Mouse (Mus musculus): Measurements from ENCODE around the gene Jarid2. TPM values are rescaled to one million over a fixed set of nuclear protein-coding genes. Genes with fewer than 3 reads are reported as not detected.

The Jarid2 gene
- polyA plus RNA-seq, 1 experiment from 2014 or later: 27.0 TPM

DNA sequence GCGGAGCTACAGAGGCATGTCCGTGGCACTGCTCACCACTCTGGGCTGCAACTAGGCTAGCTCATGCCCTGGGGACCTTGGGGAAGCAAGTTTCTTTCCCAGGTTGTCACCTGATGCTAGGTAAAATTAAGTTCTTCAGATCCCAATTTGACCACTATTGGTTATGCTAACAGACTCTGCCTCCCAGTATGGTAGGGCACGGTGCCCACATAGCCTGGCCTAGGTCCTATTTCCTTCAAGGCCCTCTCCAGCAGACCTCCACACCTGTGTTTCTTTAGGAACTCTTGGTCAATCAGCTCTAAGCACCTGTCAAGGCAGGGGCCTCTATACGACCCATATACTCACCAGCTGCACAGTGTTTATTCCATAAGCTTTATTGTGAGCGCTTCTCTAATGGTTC, 192.4 kb downstream of the Jarid2 start:
- H3K36me3 ChIP-seq: peaks cover 70% of the 10 kb centered on the region
- 86% methylated on average over 5 of the region's 5 CpGs for WGBS

DNA sequence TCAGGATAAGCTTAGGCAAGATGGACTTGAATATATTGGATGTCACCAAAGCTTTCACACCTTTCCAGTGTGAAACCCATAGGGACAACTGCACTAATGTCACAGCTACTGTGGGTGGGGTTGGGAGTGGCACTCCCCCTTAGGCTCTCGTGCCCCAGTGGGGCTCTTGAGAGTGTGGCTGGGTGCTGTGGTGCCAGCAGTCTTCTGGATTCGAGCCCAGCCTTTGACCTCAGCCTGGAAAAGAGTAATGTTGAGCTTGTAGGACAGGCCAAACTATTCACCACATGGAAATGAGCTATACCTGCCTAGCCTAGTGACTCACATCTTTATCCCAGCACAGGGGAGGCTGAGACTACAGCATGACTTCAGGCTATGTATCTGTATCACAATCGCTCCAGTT, 194.8 kb downstream of the Jarid2 start:
- Histone ChIP-seq H3K4me2 (replicated peaks) (no peak overlapping the region), H3K4me1 (no peaks in the 10 kb centered on the region), H3K27me3 (no peaks in the 10 kb centered on the region), H3K36me3 (peaks cover 50% of the 10 kb centered on the region), H3K4me3 (replicated peaks) (no peak overlapping the region), H3K9ac (no peak overlapping the region), H3K27ac (replicated peaks) (no peak overlapping the region), H3K9me3 (replicated peaks) (no peaks in the 10 kb centered on the region)
- WGBS: 91% methylated on average over 3 of the region's 3 CpGs
- no peak for ATAC-seq (ENCODE audit: insufficient number of reproducible peaks, low FRiP score, low TSS enrichment, low read depth)

More for the DNA sequence above, 192.4 kb downstream of the Jarid2 start:
- Histone ChIP-seq H3K4me2 (replicated peaks) (no peak overlapping the region), H3K9ac (no peak overlapping the region), H3K9me3 (replicated peaks) (no peaks in the 10 kb centered on the region), H3K27me3 (no peaks in the 10 kb centered on the region), H3K27ac (replicated peaks) (no peak overlapping the region), H3K4me1 (no peaks in the 10 kb centered on the region), H3K4me3 (replicated peaks) (no peak overlapping the region)
- no peak for ATAC-seq (ENCODE audit: insufficient number of reproducible peaks, low FRiP score, low TSS enrichment, low read depth)

DNA sequence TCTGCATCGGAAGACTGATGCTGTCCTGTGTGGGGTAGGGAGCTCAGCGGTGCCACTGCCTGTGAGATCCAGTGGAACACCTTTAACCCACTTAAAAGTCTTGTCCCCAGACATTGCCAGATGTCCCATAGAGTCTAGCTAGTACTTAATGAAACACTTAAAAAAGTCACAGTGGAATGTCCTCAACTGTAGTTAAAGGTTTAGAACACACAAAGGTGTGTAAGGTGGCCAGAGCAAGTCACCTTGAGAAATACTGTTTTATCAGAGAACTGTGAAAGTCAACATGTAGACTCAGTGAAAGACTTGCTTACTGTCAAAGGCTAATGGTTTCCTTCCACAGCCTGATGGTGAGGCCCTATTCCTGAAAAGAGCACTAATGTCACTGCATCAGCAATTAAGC, 195.9 kb downstream of the Jarid2 start:
- no peak overlapping the region for H3K4me3 ChIP-seq (replicated peaks)
- H3K36me3 ChIP-seq: peaks cover 48% of the 10 kb centered on the region
- H3K4me2 ChIP-seq (replicated peaks): no peak overlapping the region
- ATAC-seq (ENCODE audit: insufficient number of reproducible peaks, low FRiP score, low TSS enrichment, low read depth): no peak
- no peak overlapping the region for H3K9ac ChIP-seq
- no peaks in the 10 kb centered on the region for H3K9me3 ChIP-seq (replicated peaks)
- H3K4me1 ChIP-seq: no peaks in the 10 kb centered on the region
- no peaks in the 10 kb centered on the region for H3K27me3 ChIP-seq
- no peak overlapping the region for H3K27ac ChIP-seq (replicated peaks)
- 92% methylated on average over 2 of the region's 2 CpGs for WGBS

DNA sequence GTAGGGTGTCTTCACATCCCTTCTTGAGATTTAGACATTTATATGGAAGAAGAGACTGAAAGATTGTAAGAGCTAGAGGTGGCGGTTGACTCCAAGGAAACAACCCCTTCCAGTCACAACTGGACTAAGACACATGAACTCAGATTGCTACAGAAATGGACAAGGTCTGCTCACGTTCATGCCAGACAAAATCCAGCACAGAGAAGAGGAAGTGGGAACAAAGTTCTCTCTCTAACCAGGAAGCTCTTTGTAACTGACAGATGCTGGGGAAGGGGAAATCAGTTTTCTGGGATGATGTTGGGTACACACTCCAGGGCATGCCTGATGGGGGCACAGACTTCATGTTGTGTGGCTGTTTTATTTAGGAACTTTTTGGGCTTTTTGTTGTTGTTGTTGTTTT, 197.0 kb downstream of the Jarid2 start:
- H3K9ac ChIP-seq: no peak overlapping the region
- 77% methylated on average over 2 of the region's 2 CpGs for WGBS
- no peak overlapping the region for H3K4me2 ChIP-seq (replicated peaks)
- H3K4me3 ChIP-seq (replicated peaks): no peak overlapping the region
- ATAC-seq (ENCODE audit: insufficient number of reproducible peaks, low FRiP score, low TSS enrichment, low read depth): no peak
- no peak overlapping the region for H3K27ac ChIP-seq (replicated peaks)
- no peaks in the 10 kb centered on the region for H3K4me1 ChIP-seq
- no peaks in the 10 kb centered on the region for H3K27me3 ChIP-seq
- no peaks in the 10 kb centered on the region for H3K9me3 ChIP-seq (replicated peaks)
- peaks cover 45% of the 10 kb centered on the region for H3K36me3 ChIP-seq

DNA sequence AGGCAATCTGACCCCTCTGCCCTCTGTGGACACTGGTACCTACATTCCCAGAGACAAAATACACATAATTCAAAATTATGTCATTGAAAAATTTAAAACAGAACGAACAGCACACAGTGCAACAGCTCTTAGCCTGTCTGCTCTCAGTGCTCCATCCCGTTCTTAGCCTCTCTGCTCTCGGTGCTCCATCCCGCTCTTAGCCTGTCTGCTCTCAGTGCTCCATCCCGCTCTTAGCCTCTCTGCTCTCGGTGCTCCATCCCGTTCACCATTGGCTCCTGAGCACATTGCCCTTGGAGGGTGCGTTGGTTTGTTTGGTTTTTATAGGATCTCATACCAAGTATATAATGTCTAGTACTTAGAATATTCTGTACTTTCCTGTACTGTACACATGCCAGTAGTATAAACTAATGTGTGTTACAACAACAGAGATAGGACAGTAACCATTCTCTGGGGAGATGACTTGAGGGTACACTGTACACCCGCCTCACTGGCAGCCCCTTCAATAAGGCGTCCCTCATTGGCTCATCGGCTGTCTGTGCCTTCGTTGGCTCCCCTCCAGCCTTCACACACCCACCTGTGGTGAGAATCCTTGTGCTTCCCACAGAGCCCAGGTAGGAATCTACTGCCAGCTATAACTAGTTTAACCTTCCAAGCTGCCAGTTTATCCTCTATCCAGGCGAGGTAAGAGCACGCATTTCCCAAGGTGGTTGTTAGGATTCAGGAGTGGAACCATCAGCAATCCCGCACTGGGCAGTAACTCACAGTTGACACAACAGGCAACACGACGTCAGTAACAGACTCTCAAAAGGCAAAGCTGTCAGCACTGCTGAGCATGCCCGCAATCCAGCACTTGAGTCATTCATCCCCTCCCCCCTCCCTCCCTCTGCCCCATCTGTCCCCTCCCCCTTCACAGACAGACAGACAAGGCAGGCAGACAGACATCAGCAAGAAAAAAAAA, 203.3 kb downstream of the Jarid2 start:
- Histone ChIP-seq H3K4me3 (replicated peaks) (no peak overlapping the region), H3K36me3 (0 out of 2 replicates have a peak, but pooled peaks cover 4% of the 10 kb centered on the region), H3K27ac (replicated peaks) (no peak overlapping the region), H3K27me3 (no peaks in the 10 kb centered on the region), H3K9me3 (replicated peaks) (no peaks in the 10 kb centered on the region), H3K4me2 (replicated peaks) (no peak overlapping the region), H3K4me1 (peaks cover 11% of the 10 kb centered on the region), H3K9ac (no peak overlapping the region)
- no peak for ATAC-seq (ENCODE audit: insufficient number of reproducible peaks, low FRiP score, low TSS enrichment, low read depth)
- 71% methylated on average over 18 of the region's 18 CpGs for WGBS

DNA sequence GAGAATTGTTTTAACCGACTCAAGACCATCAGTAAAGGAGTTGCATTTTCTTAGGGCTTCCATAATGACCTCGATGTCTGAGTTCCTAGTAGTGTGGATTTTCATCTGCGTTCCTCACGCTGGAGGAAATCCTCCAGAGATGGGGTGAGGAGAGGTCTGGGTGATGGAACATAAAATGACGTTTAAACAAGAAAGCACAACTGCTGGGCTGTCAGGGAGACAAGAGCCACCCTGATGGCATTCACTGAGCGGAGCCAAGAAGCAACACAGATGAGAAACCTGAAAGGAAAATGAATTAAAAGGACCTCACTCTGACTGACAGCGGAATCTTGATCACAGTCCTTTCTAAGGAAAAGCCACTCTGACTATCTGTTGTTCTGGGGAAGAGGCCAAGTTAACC, 204.3 kb downstream of the Jarid2 start:
- H3K27ac ChIP-seq (replicated peaks): no peak overlapping the region
- H3K36me3 ChIP-seq: 0 out of 2 replicates have a peak, but pooled peaks cover 4% of the 10 kb centered on the region
- no peaks in the 10 kb centered on the region for H3K9me3 ChIP-seq (replicated peaks)
- H3K4me3 ChIP-seq (replicated peaks): no peak overlapping the region
- H3K9ac ChIP-seq: no peak overlapping the region
- 61% methylated on average over 7 of the region's 7 CpGs for WGBS
- peaks cover 14% of the 10 kb centered on the region for H3K4me1 ChIP-seq
- no peak for ATAC-seq (ENCODE audit: insufficient number of reproducible peaks, low FRiP score, low TSS enrichment, low read depth)
- no peak overlapping the region for H3K4me2 ChIP-seq (replicated peaks)
- H3K27me3 ChIP-seq: no peaks in the 10 kb centered on the region

DNA sequence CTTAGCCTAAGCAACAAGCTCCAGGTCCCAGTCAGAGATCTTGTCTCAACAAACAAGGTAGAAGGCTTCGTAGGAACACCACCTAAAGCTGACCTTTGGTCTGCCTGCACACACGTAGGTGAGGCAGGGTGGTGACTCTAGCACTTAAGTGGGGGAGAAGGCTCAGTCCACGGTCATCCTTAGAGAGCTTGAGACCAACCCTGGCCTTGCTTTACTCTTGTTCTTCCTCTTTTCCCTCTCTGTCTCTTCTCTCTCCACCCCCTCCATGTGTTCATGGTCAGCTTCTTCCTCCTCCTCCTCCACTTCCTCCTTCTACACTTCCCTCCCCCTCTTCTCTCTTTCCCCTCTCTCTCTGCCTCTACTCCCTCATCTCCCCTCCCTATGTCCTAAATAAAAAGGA, 208.4 kb downstream of the Jarid2 start:
- Histone ChIP-seq H3K9me3 (replicated peaks) (no peaks in the 10 kb centered on the region), H3K4me2 (replicated peaks) (no peak overlapping the region), H3K36me3 (no peaks in the 10 kb centered on the region), H3K4me1 (peaks cover 24% of the 10 kb centered on the region), H3K9ac (no peak overlapping the region), H3K27me3 (no peaks in the 10 kb centered on the region), H3K4me3 (replicated peaks) (no peak overlapping the region), H3K27ac (replicated peaks) (no peak overlapping the region)
- WGBS: 82% methylated on average over 3 of the region's 3 CpGs
- no peak for ATAC-seq (ENCODE audit: insufficient number of reproducible peaks, low FRiP score, low TSS enrichment, low read depth)

DNA sequence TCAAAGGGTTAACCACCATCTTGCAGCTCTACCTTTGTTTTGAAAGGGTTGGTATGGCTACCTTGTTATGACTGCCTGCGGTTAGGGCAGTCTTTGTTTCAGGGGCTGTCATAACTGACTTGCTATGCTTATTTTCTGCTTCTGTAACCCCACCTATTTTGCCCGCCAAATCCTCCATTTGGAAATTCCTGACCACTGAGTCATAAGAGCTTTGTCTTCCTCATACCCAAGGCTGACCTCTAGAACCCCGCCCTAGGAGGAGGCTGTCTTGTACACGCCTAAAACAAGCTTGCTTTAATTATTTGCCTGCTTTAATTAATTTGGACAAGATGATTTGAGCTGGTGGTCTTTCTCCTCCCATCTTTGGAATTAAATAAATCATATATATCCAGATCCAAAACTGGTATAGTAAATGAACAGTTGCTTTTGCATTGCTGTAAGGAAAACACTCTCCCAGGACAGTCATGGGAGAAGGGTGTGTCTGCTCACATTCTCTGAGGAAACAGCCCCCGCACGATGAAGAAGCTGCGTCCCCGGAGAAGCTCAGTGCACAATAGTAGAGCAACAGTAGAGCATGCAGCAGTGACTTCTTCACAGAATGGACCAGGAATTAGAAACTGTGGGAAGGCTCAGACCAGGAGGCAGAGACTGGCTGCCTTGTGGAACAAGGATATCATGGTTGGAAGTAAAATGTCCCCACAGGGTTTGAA, 210.2 kb downstream of the Jarid2 start:
- Histone ChIP-seq H3K36me3 (0 out of 2 replicates have a peak, but pooled peaks cover 3% of the 10 kb centered on the region), H3K4me3 (replicated peaks) (no peak overlapping the region), H3K4me1 (peaks cover 14% of the 10 kb centered on the region), H3K4me2 (replicated peaks) (no peak overlapping the region), H3K9me3 (replicated peaks) (no peaks in the 10 kb centered on the region), H3K27ac (replicated peaks) (peak overlapping the region; percentile 55), H3K9ac (no peak overlapping the region), H3K27me3 (no peaks in the 10 kb centered on the region)
- peak; percentile 58; the same call in 1 of the 2 replicates for ATAC-seq (ENCODE audit: insufficient number of reproducible peaks, low FRiP score, low TSS enrichment, low read depth)
- WGBS: 46% methylated on average over 8 of the region's 8 CpGs

DNA sequence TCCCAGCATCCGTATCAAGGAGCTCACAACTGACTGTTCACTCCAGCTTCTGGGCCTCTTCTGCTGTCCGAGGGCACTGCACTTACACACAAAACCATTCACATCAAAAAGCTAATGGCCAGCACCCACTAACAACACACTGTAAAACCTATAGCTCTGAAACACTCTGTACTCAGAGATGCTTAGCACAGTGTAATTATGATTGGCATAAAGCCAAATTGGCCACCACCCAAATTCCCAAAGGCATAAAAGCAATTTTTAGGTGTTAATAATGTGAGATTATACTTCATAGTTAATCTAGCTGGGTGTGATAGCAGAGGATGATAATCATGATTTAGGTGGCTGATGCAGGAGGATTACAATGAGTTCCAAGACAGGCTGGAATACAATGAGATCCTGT, 214.3 kb downstream of the Jarid2 start:
- Histone ChIP-seq H3K9ac (no peak overlapping the region), H3K36me3 (0 out of 2 replicates have a peak, but pooled peaks cover 3% of the 10 kb centered on the region), H3K4me1 (peaks cover 22% of the 10 kb centered on the region), H3K27me3 (no peaks in the 10 kb centered on the region), H3K4me2 (replicated peaks) (no peak overlapping the region), H3K27ac (replicated peaks) (no peak overlapping the region), H3K9me3 (replicated peaks) (no peaks in the 10 kb centered on the region), H3K4me3 (replicated peaks) (no peak overlapping the region)
- ATAC-seq (ENCODE audit: insufficient number of reproducible peaks, low FRiP score, low TSS enrichment, low read depth): no peak
- WGBS: 73% methylated on average over 2 of the region's 2 CpGs

DNA sequence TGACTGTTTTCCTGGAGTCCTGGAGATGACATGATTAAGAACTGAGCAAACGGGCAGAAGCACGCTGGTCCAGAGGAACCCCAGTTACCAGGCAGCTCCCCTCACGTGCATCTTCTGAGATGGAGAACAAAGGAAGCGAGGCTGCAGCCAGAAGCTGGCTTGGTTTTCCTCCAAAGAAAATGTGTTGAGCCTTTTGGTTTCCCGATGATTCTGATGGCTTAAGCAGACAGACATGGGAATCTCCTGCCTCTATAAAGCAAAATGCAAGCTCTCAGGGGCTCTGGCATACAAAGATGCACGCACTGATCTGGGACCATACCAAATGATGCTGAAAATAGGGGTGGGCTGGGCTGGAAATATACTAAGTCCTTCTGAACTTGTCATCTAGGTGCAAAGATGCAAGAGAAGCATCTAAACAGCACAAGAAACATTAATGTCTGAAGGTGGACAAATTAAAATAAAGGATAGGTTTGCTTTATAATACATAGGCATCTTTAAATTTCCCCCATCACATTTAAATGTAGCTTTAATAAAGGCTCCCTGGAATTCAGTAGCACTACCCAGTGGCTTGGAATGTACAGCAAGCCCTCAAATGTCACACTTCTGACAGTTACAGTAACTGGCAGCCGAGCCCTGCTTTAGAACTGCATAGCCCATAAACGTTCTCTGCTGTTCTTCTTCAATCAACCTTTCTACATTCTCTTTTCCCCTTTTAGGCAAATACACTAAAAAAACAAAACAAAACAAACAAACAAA, 217.8 kb downstream of the Jarid2 start:
- no peak for ATAC-seq (ENCODE audit: insufficient number of reproducible peaks, low FRiP score, low TSS enrichment, low read depth)
- WGBS: 31% methylated on average over 8 of the region's 8 CpGs
- Histone ChIP-seq H3K36me3 (0 out of 2 replicates have a peak, but pooled peaks cover 3% of the 10 kb centered on the region), H3K4me1 (peaks cover 13% of the 10 kb centered on the region), H3K4me2 (replicated peaks) (0 out of 2 replicates have a peak overlapping the region, but pooled peaks have one; percentile 8), H3K27me3 (no peaks in the 10 kb centered on the region), H3K4me3 (replicated peaks) (no peak overlapping the region; the same call in 1 of the 2 replicates), H3K9ac (no peak overlapping the region), H3K27ac (replicated peaks) (no peak overlapping the region), H3K9me3 (replicated peaks) (no peaks in the 10 kb centered on the region)

Data from embryonic facial prominence, embryonic 15.5 days (tissue).